Mouse (Mus musculus) MEL-GATA-1-ER (cell line): ENCODE data around the gene Tmem221.
A peak's percentile ranks its signal among the peaks of the same experiment; 100 is the strongest.

ENCODE experiments used
- DNase-seq: peaks from one replicate; pipeline ENCODE4 v3.0.0-alpha.2; 2012; ENCODE audit warnings: low read depth; ENCODE audit errors: extremely low read depth

Tmem221 gene

DNA sequence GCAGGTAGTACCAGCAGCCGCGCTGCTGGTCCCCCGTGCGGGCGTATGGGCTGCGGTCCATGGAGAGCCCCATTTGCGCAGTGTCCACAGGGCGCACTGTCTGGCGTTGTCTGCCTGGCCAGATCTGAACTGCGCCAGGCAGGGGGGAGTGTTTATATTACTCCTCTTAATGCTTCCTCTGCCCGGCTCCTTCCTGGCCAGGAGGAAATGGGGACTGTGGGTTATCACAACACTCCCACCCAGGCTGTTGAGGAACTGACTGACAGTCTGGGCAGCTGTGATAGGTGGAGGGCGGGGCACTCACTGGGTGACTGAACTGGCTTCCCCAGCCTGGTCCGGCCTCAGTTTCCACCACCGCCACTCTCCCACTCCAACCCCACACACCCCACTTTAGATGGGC is 47.0 kb downstream of the Tmem221 start, which contains the start of gene Plvap:
Gene Plvap (minus strand): TSS at position 109 of the 400 bp plus-strand sequence.
- DNase-seq: peak; percentile 94

GRCm38 (mm10) chr8:71509316-71509715 is 49.4 kb downstream of the Tmem221 start:
- DNase-seq: no peak

DNA sequence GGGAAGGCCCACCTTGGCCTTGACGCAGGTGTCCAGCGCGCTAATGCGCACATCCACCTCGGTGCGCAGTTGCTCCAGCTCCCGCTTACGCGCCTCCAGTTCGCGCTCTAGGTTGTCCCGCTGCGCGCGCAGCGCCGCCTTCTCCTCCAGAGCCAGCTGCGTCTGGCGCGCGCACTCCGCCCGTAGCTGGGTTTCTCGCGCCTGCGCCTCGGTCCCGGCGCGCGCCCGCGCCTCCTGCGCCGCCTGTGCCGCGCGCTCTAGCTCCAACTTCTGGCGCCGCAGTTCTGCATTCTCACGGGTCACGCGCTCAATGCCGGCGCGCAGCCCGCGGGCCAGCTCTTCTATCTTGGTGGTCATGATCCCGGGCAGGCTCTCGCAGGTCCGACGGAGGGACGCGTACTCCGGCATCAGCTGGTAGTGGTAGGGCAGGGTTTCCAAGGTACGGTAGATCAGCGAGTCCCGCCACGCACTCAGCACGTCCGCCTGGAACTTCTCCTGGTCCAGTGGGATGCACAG is 51.0 kb downstream of the Tmem221 start:
- no peak for DNase-seq

GRCm38 (mm10) chr8:71505979-71506378 is 52.7 kb downstream of the Tmem221 start:
- no peak for DNase-seq

DNA sequence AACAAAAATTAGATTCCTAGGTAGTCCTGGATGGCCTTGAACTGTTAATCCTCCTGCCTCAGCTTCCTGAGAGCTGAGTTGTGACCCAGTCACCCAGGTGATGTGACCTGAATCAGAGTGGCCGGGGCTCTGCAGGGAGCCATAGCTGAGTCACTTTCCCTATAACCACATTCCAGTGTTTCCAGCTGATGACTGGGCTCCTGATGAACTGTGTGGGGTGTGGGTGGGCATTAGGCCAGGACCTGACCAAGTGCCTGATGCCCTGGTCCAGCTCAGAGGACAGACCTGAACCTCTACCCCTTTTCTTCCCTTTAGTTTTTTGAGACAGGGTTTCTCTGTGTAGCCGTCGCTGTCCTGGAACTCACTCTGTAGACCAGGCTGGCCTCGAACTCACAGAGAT is 53.3 kb downstream of the Tmem221 start:
- no peak for DNase-seq

DNA sequence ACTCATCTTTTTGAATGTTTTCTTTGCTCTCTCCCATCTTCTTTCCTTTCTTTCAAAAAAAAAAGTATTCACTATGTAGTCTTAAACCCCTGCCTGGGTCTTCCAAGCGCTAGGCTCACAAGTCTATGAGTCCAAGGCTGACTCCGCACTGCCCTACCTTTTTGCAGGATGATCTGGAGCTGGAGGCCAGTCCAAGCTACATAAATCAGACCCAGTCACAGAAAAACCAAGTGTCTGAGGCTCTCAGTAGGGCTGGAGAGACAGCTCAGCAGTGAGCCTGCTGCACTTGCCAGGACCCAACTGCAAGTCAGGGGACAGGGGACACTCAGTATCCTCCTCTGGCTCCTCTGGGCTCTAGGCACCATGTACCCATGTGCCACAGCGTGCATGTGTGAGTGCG is 54.3 kb downstream of the Tmem221 start:
- DNase-seq: no peak
